Mouse (Mus musculus) cortical plate, adult 2 months (tissue): Measurements from ENCODE around the gene Gm17324.
A peak's percentile ranks its signal among the peaks of the same experiment; 100 is the strongest.

ENCODE experiments used
- CTCF ChIP-seq: fragments of 200-500 bp; IDR thresholded peaks from 2 replicates; pipeline ENCODE4 v1.5.1; 2011; ENCODE audit warnings: mild to moderate bottlenecking, control low read depth, low read length; ENCODE audit not compliant: insufficient read depth; ENCODE audit errors: extremely low read depth
- POLR2A ChIP-seq: fragments of 200-500 bp; IDR thresholded peaks from 2 replicates; pipeline ENCODE4 v1.6.1; 2011; ENCODE audit warnings: mild to moderate bottlenecking, low read length, control low read depth; ENCODE audit not compliant: insufficient read depth; ENCODE audit errors: extremely low read depth

DNA sequence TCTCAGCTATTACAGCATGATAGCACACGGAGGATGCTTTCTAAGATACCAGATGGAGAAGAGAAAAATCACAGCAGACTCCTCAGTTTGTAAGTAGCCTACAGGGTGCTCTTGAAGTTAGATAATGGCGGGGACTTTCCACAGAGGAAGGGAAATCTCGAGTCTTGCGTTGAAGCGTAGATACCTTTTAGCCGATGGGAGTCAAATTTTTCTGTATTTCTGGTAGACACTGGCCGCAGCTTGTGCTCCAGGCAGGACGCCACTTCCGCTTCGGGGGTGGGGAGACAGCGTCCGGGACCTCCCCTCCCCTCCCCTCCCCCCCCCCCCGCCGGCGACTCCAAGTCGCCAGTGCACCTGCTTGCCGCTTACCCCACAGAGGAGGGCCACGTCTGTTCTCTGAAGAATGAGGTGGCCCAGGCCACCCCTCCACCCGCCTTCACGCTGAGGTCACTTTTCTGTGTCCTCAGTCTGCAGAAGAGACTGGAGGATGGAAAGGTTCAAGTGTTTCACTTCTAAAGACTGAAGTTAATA lies 40.4 kb upstream of the Gm17324 start, which contains the start of gene Eef1a1:
- 0 out of 2 replicates have a peak, but pooled peaks have one; percentile 24 for TF ChIP-seq POLR2A
- TF ChIP-seq CTCF = no peak
